Mouse (Mus musculus): ENCODE results near the gene Slc22a14. TPM values are rescaled to one million over a fixed set of nuclear protein-coding genes. Genes with fewer than 3 reads are reported as not detected.

The Slc22a14 gene
- polyA plus RNA-seq, 1 experiment: not detected

DNA sequence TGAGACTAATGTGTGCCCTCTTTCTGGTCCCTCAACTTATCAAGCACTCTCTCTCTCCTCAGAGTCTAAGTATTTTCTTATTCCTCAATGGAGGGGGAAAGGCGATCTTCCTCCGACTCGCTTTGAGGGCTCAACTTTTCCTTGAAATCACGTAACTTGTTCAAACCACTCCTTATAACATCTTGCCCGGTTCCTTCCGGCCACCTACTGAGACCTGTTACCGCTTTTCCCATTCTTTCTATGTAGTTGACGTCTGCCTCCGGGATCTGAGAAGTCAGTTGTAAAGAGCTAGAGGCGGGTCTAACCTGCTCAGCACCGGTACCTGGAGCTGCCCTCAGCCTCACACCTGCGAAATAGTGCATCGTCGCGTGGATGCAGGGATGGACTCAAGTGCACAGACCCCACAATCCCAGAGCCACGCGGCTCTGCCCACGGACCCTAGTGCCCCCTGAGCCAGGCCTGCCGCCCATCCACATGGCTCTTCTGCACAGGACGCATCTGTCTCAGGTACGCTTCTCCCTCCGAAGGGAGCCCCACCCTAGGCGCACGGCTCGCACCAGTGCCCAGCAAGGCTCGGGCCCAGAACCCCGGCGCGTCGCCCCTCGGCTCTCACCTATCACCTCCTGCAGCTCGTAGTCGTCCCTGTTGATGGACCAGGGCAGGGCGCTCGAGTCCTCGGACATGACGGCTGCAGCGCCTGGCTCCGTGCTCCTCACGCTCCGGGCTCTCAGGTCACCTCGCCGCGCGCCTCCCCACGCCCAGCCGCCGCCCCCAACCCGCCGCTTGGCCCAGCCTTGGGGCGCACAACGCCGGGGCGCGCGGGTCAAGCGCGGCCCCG lies 43.7 kb downstream of the Slc22a14 start:
- no peak for TF ChIP-seq POLR2A (IDR thresholded peaks at IDR 0.05; ENCODE audit: insufficient read depth, low read depth, low read length)
- TF ChIP-seq CTCF (IDR thresholded peaks at IDR 0.05; ENCODE audit: insufficient read depth, low read depth, low read length): no peak
- Histone ChIP-seq H3K27ac (ENCODE audit: insufficient read depth, low read depth, low read length) (no peak overlapping the region), H3K4me1 (ENCODE audit: control insufficient read depth, insufficient read depth, low read length) (peaks cover 7% of the 10 kb centered on the region; the same call in 1 of the 2 replicates), H3K4me3 (ENCODE audit: insufficient read depth, low read depth, low read length) (peak overlapping the region; percentile 65)
- under 1% methylated on average over 59 of the region's 59 CpGs for WGBS

DNA sequence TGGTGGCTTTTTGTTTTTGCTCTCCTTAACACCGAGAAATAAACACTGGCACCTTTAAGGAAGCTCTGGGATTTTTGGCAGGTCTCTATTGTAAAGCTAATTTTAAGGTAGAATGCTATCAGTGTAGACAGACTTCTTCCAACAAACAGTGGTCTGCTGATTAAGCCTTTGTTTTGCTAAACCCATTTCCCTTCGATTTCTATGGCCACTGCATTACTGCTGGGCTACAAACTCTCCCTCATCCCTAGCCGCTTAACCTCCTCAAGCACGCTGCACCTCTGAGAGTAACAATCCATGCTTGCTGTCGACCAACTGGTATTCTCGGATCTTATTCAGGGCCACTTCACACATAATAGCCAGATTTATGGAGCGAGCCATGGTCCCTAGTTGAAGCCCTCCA lies 44.4 kb downstream of the Slc22a14 start:
- no peak overlapping the region for H3K27ac ChIP-seq (ENCODE audit: insufficient read depth, low read depth, low read length)
- WGBS: 8% methylated on average over 7 of the region's 7 CpGs
- H3K4me1 ChIP-seq (ENCODE audit: control insufficient read depth, insufficient read depth, low read length): peaks cover 7% of the 10 kb centered on the region; the same call in 1 of the 2 replicates
- TF ChIP-seq CTCF (IDR thresholded peaks at IDR 0.05; ENCODE audit: insufficient read depth, low read depth, low read length) (no peak), POLR2A (IDR thresholded peaks at IDR 0.05; ENCODE audit: insufficient read depth, low read depth, low read length) (no peak)
- H3K4me3 ChIP-seq (ENCODE audit: insufficient read depth, low read depth, low read length): peak overlapping the region; percentile 65

DNA sequence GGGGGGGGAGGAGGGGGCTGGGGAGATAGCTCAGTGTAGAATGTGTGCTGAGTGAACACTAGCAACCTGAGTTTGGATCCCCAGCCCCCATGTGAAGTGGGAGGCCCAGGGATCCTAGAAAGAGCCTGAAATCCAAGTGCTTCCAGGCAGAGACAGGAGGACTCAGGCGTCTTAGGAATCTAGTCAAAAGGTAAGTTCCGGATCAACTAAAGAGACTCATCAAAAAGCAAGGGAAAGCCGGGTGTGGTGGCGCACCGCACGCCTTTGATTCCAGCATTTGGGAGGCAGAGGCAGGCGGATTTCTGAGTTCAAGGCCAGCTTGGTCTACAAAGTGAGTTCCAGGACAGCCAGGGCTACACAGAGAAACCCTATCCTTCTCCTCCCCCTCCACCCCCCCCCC lies 44.9 kb downstream of the Slc22a14 start:
- 89% methylated on average over 7 of the region's 7 CpGs for WGBS
- Histone ChIP-seq H3K4me3 (ENCODE audit: insufficient read depth, low read depth, low read length) (no peak overlapping the region), H3K27ac (ENCODE audit: insufficient read depth, low read depth, low read length) (no peak overlapping the region), H3K4me1 (ENCODE audit: control insufficient read depth, insufficient read depth, low read length) (peaks cover 7% of the 10 kb centered on the region; the same call in 1 of the 2 replicates)
- no peak for TF ChIP-seq CTCF (IDR thresholded peaks at IDR 0.05; ENCODE audit: insufficient read depth, low read depth, low read length)
- no peak for TF ChIP-seq POLR2A (IDR thresholded peaks at IDR 0.05; ENCODE audit: insufficient read depth, low read depth, low read length)

DNA sequence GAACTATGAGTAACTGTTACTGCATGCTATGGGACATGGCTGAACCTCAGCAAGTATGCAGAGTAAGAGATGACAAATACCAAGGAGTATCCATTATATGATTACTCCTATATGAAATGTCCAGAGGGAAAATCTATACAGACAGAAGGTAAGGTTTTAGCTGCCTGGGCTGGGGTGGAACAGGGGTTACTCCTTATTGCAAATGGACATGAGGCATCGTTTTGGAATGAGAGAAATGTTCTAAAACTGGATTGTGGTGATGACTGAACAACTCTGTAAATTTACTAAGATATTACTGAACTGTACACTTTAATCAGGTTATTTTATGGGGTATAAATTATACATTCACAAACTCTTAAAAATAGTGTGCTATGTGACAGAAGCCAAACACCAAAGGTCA lies 46.5 kb downstream of the Slc22a14 start:
- TF ChIP-seq CTCF (IDR thresholded peaks at IDR 0.05; ENCODE audit: insufficient read depth, low read depth, low read length) (no peak), POLR2A (IDR thresholded peaks at IDR 0.05; ENCODE audit: insufficient read depth, low read depth, low read length) (no peak)
- no peak overlapping the region for H3K27ac ChIP-seq (ENCODE audit: insufficient read depth, low read depth, low read length)
- peaks cover 7% of the 10 kb centered on the region; the same call in 1 of the 2 replicates for H3K4me1 ChIP-seq (ENCODE audit: control insufficient read depth, insufficient read depth, low read length)
- 88% methylated on average over 1 of the region's 1 CpGs for WGBS
- no peak overlapping the region for H3K4me3 ChIP-seq (ENCODE audit: insufficient read depth, low read depth, low read length)

DNA sequence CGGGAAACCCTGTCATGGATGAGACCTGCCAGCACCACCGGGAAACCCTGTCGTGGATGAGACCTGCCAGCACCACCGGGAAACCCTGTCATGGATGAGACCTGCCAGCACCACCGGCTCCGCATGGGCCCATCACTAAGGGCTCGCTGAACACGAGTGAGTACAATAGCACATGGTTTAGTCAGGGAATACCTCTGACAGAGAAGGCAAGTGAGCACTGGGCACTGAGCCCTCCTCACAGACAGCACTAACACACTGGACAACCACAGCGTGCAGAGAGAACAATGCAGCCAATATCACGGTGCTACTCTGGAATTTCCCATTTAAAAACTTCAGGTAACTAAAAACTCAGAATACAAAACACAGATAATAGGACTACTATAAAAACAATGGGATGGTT lies 52.3 kb downstream of the Slc22a14 start:
- Histone ChIP-seq H3K27ac (ENCODE audit: insufficient read depth, low read depth, low read length) (no peak overlapping the region), H3K4me1 (ENCODE audit: control insufficient read depth, insufficient read depth, low read length) (no peaks in the 10 kb centered on the region), H3K4me3 (ENCODE audit: insufficient read depth, low read depth, low read length) (no peak overlapping the region)
- TF ChIP-seq CTCF (IDR thresholded peaks at IDR 0.05; ENCODE audit: insufficient read depth, low read depth, low read length) (no peak), POLR2A (IDR thresholded peaks at IDR 0.05; ENCODE audit: insufficient read depth, low read depth, low read length) (no peak)
- 84% methylated on average over 10 of the region's 10 CpGs for WGBS

DNA sequence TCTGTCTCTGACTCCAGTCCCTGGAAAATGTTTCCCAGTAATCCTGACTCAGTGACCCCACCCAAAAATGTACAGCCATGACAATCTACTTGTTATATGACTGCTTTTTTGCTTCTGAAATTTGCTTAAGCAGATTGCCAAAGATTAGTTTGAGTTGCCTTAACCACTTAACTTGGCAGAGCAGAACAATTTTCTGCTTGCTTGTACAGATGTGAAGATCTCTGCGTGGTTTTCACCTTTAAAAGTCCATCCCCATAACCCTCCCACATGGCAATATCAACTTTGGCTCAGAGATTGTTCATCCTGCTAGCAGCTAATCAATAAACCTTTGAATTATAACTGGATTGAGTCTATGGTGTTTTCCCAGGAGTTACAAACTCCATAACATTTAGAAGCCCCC lies 56.3 kb downstream of the Slc22a14 start:
- 93% methylated on average over 1 of the region's 1 CpGs for WGBS
- Histone ChIP-seq H3K27ac (ENCODE audit: insufficient read depth, low read depth, low read length) (no peak overlapping the region), H3K4me3 (ENCODE audit: insufficient read depth, low read depth, low read length) (no peak overlapping the region), H3K4me1 (ENCODE audit: control insufficient read depth, insufficient read depth, low read length) (no peaks in the 10 kb centered on the region)
- TF ChIP-seq CTCF (IDR thresholded peaks at IDR 0.05; ENCODE audit: insufficient read depth, low read depth, low read length) (no peak), POLR2A (IDR thresholded peaks at IDR 0.05; ENCODE audit: insufficient read depth, low read depth, low read length) (no peak)

DNA sequence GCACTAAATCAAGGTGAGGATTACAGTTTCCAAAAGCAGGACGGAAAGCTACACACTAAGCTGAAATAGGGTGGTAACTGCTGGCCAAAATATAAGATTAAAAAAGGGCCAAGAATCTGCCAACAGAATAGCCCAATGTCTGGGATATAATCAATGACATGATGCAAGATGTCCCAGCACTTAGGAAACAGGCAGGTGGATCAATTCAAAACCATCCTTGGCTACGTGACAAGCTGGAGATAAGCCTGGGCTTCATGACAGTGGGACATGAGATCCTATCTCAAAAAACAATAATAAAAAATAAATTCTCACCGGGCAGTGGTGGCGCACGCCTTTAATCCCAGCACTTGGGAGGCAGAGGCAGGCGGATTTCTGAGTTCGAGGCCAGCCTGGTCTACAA lies 59.5 kb downstream of the Slc22a14 start:
- Histone ChIP-seq H3K4me1 (ENCODE audit: control insufficient read depth, insufficient read depth, low read length) (no peaks in the 10 kb centered on the region), H3K4me3 (ENCODE audit: insufficient read depth, low read depth, low read length) (no peak overlapping the region), H3K27ac (ENCODE audit: insufficient read depth, low read depth, low read length) (no peak overlapping the region)
- TF ChIP-seq POLR2A (IDR thresholded peaks at IDR 0.05; ENCODE audit: insufficient read depth, low read depth, low read length): no peak
- TF ChIP-seq CTCF (IDR thresholded peaks at IDR 0.05; ENCODE audit: insufficient read depth, low read depth, low read length): no peak
- 95% methylated on average over 7 of the region's 7 CpGs for WGBS

DNA sequence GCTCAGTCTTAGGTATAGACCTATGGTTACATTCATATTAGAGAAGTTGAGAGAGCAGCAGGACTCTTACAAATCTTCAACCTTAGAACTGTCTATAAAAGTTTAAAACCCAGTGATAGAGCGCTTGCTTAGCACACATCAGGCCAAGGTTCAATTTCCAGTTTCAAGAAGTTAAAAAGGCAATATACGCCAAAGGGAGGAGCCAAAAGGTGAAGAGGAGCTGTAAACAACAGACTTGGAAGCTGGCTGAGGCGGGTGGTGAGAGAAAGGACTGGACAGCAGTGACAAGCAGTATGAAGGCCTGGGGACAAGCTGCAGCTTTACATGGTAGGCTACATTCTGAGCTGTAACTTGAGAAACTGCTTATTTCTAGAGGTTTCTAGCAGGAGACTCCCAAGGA lies 66.8 kb downstream of the Slc22a14 start:
- TF ChIP-seq CTCF (IDR thresholded peaks at IDR 0.05; ENCODE audit: insufficient read depth, low read depth, low read length) (no peak), POLR2A (IDR thresholded peaks at IDR 0.05; ENCODE audit: insufficient read depth, low read depth, low read length) (no peak)
- WGBS: 100% methylated on average over 3 of the region's 3 CpGs
- H3K27ac ChIP-seq (ENCODE audit: insufficient read depth, low read depth, low read length): no peak overlapping the region
- peaks cover 3% of the 10 kb centered on the region; the same call in 1 of the 2 replicates for H3K4me1 ChIP-seq (ENCODE audit: control insufficient read depth, insufficient read depth, low read length)
- H3K4me3 ChIP-seq (ENCODE audit: insufficient read depth, low read depth, low read length): no peak overlapping the region

DNA sequence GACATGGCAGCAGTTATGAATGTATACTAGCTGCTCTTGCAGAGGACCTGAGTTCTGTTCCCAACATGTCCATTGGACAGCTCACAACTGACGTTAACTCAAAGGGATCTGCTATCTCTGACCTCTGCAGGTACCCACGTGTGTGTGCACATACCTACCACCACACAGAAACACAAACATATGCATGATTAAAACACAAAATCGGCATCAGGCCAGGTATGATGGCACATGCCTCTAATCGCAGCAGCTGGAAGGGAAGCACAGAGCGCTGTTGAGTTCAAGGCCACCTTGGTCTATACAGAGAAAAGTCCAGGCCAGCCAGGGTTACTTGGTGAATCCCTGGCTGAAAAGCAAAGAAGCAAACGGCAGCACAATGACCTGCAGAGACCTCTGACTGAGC lies 67.7 kb downstream of the Slc22a14 start:
- no peak overlapping the region for H3K27ac ChIP-seq (ENCODE audit: insufficient read depth, low read depth, low read length)
- H3K4me3 ChIP-seq (ENCODE audit: insufficient read depth, low read depth, low read length): no peak overlapping the region
- no peak for TF ChIP-seq CTCF (IDR thresholded peaks at IDR 0.05; ENCODE audit: insufficient read depth, low read depth, low read length)
- TF ChIP-seq POLR2A (IDR thresholded peaks at IDR 0.05; ENCODE audit: insufficient read depth, low read depth, low read length): no peak
- peaks cover 3% of the 10 kb centered on the region; the same call in 1 of the 2 replicates for H3K4me1 ChIP-seq (ENCODE audit: control insufficient read depth, insufficient read depth, low read length)
- WGBS: 89% methylated on average over 6 of the region's 6 CpGs
